Mouse (Mus musculus) megakaryocyte, embryonic 14.5 days (primary cell): ENCODE measurements around the gene Gm2a. TPM values are rescaled to one million over a fixed set of nuclear protein-coding genes. Genes with fewer than 3 reads are reported as not detected.

Source experiments
- H3K27me3 ChIP-seq: replicated peaks from 2 replicates; pipeline ENCODE3; 2012; ENCODE audit warnings: inconsistent platforms
- H3K36me3 ChIP-seq: replicated peaks from 2 replicates; pipeline ENCODE3; 2012; ENCODE audit warnings: low read length, inconsistent platforms, mixed read lengths
- H3K4me1 ChIP-seq: 2 replicates; pipeline ENCODE4 v1.6.1; 2012; ENCODE audit warnings: inconsistent platforms
- H3K4me3 ChIP-seq: replicated peaks from 2 replicates; pipeline ENCODE3; 2012; ENCODE audit warnings: moderate library complexity, mild to moderate bottlenecking, inconsistent platforms
- H3K9me3 ChIP-seq: 2 replicates; pipeline ENCODE4 v1.6.1; 2012; ENCODE audit warnings: inconsistent platforms
- FLI1 ChIP-seq: IDR thresholded peaks from 2 replicates; pipeline ENCODE4 v1.6.1; 2012; ENCODE audit warnings: low read length, inconsistent platforms, mixed read lengths
- GATA1 ChIP-seq: IDR thresholded peaks from 3 replicates; pipeline ENCODE4 v1.6.1; 2012; ENCODE audit warnings: mixed read lengths, low read length, inconsistent platforms, borderline replicate concordance
- polyA plus RNA-seq: library from polyadenylated mRNA; stranded (reverse); fragments of >175 nt; gene quantifications from 2 replicates; pipeline ENCODE4 v1.2.3, GENCODE M21; 2012; ENCODE audit warnings: low replicate concordance; ENCODE audit not compliant: insufficient read depth

Gm2a gene
- polyA plus RNA-seq, 1 experiment, result 7.5 TPM

DNA sequence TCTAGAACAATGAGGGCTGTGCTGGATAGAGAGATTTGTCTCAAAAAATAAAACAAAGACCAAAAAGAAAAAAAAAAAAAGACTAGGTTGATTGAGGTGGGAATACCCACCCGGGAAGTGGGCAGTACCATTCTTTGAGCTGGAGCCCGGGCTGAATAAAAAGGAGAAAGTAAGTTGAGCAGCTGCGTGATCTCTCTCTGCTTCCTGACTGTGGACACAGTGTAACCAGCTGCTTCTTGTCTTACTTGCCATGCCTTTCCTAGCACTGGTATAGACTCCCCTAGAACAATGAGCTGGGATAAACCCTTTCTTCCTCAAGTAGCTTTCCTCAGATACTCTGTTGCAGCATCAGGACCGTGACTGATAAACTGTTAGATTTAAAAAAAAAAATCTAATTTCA, 43.6 kb downstream of the Gm2a start:
- TF ChIP-seq FLI1, result no peak
- TF ChIP-seq GATA1, result no peak
- H3K9me3 ChIP-seq, result peaks cover 12% of the 10 kb centered on the region
- H3K4me3 ChIP-seq, result no peak overlapping the region

DNA sequence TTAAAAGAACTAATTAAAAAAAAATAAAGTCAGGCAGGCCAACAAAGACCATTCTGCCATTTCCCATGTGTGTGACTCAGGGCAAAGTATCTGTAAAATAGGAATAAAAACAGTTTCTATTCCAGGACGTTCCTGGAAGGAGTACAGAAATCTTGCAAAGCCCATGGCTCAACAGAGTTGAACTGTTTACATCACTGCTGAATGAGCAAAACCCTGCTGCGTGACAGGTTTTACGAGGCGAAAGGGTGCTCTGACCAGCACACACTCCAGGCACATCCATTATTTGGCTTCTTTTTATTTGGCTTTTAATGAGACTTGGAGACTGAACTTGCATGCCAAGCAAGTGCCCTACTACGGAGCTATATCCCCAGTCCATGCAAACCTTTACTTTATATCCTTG, 46.1 kb downstream of the Gm2a start:
- peaks cover 12% of the 10 kb centered on the region for H3K9me3 ChIP-seq
- no peak overlapping the region for H3K4me3 ChIP-seq
- H3K36me3 ChIP-seq, result no peaks in the 10 kb centered on the region
- H3K27me3 ChIP-seq, result peaks cover 10% of the 10 kb centered on the region
- TF ChIP-seq FLI1 (no peak), GATA1 (no peak)
- H3K4me1 ChIP-seq, result peaks cover 12% of the 10 kb centered on the region; the same call in 1 of the 2 replicates

More for the DNA sequence above, 43.6 kb downstream of the Gm2a start:
- Histone ChIP-seq H3K27me3 (peaks cover 12% of the 10 kb centered on the region), H3K4me1 (peaks cover 5% of the 10 kb centered on the region; the same call in 1 of the 2 replicates), H3K36me3 (no peaks in the 10 kb centered on the region)

DNA sequence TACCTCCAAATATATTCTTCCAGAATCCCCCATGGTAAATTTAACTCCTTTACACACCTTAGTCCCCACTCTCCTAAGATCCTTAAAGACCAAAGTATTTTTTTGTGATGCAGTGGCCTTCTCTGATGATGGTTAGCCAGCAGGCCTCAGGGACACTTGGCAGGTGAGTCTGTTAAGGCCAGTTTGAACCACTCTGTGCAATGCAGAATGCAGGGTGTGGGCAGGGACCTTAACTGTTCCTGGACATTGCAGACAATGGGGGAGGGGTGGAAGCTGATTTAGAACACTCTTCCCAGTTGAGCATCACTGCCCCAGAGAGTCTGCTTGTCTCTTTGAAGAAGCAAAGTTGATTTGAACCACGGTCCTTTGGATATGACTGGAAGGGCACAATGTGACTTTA, 48.9 kb downstream of the Gm2a start:
- H3K4me1 ChIP-seq, result peaks cover 18% of the 10 kb centered on the region; the same call in 1 of the 2 replicates
- H3K27me3 ChIP-seq, result peaks cover 13% of the 10 kb centered on the region
- H3K9me3 ChIP-seq, result peaks cover 12% of the 10 kb centered on the region
- H3K4me3 ChIP-seq, result no peak overlapping the region
- no peaks in the 10 kb centered on the region for H3K36me3 ChIP-seq
- TF ChIP-seq FLI1 (no peak), GATA1 (no peak)

DNA sequence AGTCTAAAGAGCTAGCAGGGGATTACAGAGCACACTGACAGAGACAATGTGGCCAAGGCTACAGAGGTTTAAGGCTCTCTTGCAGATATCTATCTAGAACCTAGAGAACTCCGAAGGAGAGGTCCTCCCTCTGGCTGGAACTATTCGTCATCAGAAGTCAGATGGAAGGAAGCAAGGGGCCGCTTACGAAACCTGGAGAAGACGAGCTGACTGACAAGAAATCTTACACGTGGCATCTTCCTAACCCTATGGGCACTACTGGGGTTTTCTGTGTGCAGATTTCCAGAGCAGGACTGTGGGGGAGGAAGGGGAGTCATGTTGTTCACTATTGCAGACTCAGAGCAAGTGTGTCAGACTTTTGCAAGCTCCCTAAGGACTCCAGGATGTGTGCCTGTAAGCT, 49.5 kb downstream of the Gm2a start:
- TF ChIP-seq GATA1 (no peak), FLI1 (no peak)
- Histone ChIP-seq H3K4me1 (peaks cover 18% of the 10 kb centered on the region; the same call in 1 of the 2 replicates), H3K36me3 (no peaks in the 10 kb centered on the region), H3K4me3 (no peak overlapping the region), H3K9me3 (peaks cover 12% of the 10 kb centered on the region), H3K27me3 (peaks cover 13% of the 10 kb centered on the region)

DNA sequence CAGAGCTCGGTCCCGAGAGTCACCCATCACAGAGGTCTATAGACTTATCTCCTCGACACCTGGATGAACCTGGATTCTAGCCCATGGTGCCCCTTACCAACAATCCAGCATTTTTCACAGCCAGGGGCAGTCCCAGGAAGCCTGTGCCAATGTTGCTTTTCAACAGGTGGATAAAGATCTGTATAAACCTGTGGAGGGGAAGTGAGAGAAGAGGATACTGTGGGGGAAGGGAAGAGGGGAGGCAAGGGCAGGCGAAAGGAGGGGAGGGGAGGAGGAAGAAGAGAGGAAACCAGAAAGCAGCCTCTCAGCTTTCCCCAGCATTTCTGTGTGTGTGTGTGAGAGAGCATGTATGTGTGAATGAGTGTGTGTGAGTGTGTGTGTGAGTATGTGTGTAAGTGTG, 50.5 kb downstream of the Gm2a start:
- H3K36me3 ChIP-seq, result no peaks in the 10 kb centered on the region
- peaks cover 9% of the 10 kb centered on the region for H3K27me3 ChIP-seq
- H3K4me1 ChIP-seq, result peaks cover 18% of the 10 kb centered on the region; the same call in 1 of the 2 replicates
- no peak for TF ChIP-seq FLI1
- no peak for TF ChIP-seq GATA1
- H3K9me3 ChIP-seq, result peaks cover 20% of the 10 kb centered on the region
- no peak overlapping the region for H3K4me3 ChIP-seq

DNA sequence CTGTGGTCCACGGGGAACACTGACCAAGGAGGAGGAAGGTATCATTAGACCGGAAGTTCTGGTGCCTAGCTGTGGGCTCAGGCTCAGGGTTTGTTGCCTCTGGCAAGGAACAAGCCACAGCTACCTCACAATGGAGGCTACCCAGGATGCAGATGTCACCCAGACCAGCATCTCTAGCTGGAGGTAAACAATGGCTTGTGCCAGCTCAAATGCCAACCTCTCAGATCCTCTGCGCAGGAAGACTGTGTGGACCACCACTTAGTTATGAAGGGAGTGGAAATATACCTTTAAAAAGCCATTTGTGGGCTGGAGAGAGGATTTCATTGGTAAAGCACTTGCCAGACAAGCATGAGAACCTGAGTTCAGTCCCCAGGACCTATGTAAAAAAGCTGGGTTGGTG, 53.7 kb downstream of the Gm2a start, which contains the start of gene Slc36a3:
Gene Slc36a3 (minus strand): TSS at position 101 of the 400 bp plus-strand sequence.
- Histone ChIP-seq H3K27me3 (peaks cover 9% of the 10 kb centered on the region), H3K4me3 (no peak within 1 kb of the TSS), H3K9me3 (peaks cover 18% of the 10 kb centered on the region), H3K36me3 (no peaks in the 10 kb centered on the region), H3K4me1 (peaks cover 44% of the 10 kb centered on the region)
- no peak for TF ChIP-seq GATA1
- no peak for TF ChIP-seq FLI1

DNA sequence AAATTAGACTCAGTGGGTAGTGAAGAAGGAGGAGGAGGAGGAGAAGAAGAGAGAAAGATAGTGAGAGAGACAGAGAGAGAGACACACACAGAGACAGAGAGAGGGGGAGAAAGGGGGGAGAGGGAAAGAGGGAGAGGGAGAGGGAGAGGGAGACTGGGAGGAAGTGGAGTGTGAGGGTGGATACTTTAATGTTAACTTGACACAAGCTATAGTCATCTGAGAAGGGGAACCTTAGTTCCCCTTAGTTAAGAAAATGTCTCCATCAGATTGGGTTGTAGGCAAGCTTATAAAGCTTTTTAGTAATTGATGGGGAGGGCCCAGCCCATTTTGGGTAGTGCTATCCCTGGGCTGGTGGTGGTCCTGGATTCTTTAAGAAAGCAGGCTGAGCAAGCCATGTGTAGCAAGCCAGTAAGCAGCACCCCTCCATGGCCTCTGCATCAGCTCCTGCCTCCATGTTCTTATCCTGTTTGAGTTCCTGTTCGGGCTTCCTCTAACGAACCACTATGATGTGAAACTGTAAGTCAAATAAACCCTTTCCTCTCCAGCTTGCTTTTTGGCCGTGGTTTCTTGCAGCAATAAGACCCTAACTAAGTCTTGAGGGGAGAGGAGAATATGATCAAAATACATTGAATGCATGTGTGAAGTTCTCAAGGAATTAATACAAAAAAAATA, 56.6 kb downstream of the Gm2a start:
- peaks cover 37% of the 10 kb centered on the region for H3K4me1 ChIP-seq
- H3K9me3 ChIP-seq, result peaks cover 23% of the 10 kb centered on the region
- H3K27me3 ChIP-seq, result peaks cover 15% of the 10 kb centered on the region
- H3K36me3 ChIP-seq, result no peaks in the 10 kb centered on the region
- H3K4me3 ChIP-seq, result no peak overlapping the region
- no peak for TF ChIP-seq GATA1
- no peak for TF ChIP-seq FLI1

DNA sequence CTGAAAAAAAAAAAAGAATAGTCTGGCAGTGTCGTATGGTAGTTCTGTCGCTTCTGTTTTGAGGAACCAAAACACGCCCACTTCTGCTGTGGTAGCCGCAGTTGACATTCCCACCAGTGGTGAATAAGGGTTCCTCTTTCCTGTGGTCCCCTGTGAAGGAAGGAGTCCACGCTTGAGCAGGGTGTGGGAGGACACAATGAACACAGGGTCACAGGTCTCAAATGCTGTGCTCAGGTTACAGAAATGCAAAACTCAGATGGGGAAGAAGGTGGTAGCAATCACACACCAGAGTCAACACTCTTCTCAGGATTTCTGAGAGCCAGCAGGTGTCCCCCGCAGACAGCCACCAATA, 57.1 kb downstream of the Gm2a start:
- Histone ChIP-seq H3K9me3 (peaks cover 23% of the 10 kb centered on the region), H3K4me1 (peaks cover 32% of the 10 kb centered on the region), H3K36me3 (no peaks in the 10 kb centered on the region), H3K27me3 (peaks cover 15% of the 10 kb centered on the region), H3K4me3 (peak overlapping the region; percentile 69)
- no peak for TF ChIP-seq FLI1
- no peak for TF ChIP-seq GATA1

DNA sequence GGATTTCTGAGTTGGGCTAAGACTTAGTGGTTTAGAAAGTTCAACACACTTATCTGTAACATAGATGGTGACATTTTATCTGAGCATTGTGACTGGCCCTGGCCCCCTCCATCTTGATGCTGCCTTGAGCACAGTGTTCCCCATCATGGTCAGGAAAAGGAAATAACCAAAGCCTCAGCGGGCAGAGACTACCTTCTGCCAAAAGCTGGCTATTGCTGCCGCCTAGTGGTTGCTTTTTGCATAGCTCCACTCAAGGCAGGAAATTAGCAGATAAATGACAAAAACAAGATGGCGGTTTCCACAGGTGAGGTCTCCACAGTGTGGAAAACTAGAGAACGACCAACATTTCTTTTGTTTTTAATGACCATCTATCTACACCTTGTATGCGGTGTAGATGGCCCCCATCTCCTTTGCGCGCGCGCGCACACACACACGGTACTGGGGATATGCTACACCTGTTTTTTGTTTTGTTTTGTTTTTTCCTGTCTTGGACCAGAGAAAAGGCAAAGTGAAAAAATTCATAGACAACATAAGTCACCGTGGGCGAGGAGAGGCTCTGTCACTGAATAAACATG, 61.0 kb downstream of the Gm2a start:
- H3K4me3 ChIP-seq, result no peak overlapping the region
- no peaks in the 10 kb centered on the region for H3K36me3 ChIP-seq
- peaks cover 43% of the 10 kb centered on the region for H3K4me1 ChIP-seq
- TF ChIP-seq FLI1, result no peak
- TF ChIP-seq GATA1, result no peak
- H3K27me3 ChIP-seq, result peaks cover 18% of the 10 kb centered on the region
- H3K9me3 ChIP-seq, result peaks cover 13% of the 10 kb centered on the region

Other genes starting within 250 kb of the Gm2a start
- gene Lyrm7, start 237.2 kb upstream of the Gm2a start, polyA plus RNA-seq, result 0.13 and 0.70 TPM in 2 replicates
- gene Hint1, start 231.7 kb upstream of the Gm2a start, polyA plus RNA-seq, result 289 and 879 TPM in 2 replicates
- gene Gpx3, start 195.7 kb upstream of the Gm2a start, polyA plus RNA-seq, result 21.7 and 34.2 TPM in 2 replicates
- gene Tnip1, start 135.2 kb upstream of the Gm2a start, polyA plus RNA-seq, result 69.0 and 80.2 TPM in 2 replicates
- 0.90 and 18.9 TPM in 2 replicates for gene Anxa6, start 64.7 kb upstream of the Gm2a start, polyA plus RNA-seq
- gene Ccdc69, start 20.0 kb upstream of the Gm2a start, polyA plus RNA-seq, result 0.73 TPM in 1 of 2 replicates, not detected in the other
- gene Slc36a3, start 53.6 kb downstream of the Gm2a start, polyA plus RNA-seq, result not detected in 2 replicates
- 0.18 TPM in 1 of 2 replicates, not detected in the other for gene Slc36a2, start 87.0 kb downstream of the Gm2a start, polyA plus RNA-seq
- gene Slc36a1, start 106.2 kb downstream of the Gm2a start, polyA plus RNA-seq, result 4.0 and 6.4 TPM in 2 replicates
- gene Fat2, start 238.4 kb downstream of the Gm2a start, polyA plus RNA-seq, result 0.29 TPM in 1 of 2 replicates, not detected in the other